Mouse (Mus musculus) spleen, postnatal 36 days (tissue): ENCODE measurements at regions not wholly inside any gene's neighbourhood (a gene's known extent, or its start where the extent isn't known, plus 50 kb on each side); places are given as distances from the start of the nearest gene placed in this dataset.
"Not testable (repeated sequence)": the region's sequence is repeated elsewhere in the genome, so short reads cannot be mapped to it uniquely, and the experiment has no call there.

Experiments
- DNase-seq, 2 experiments: peaks; one replicate each; pipeline ENCODE4 v3.0.0; 2022; ENCODE audit warnings: low spot score in 2 of 2, mixed read lengths in 1 of 2

DNA sequence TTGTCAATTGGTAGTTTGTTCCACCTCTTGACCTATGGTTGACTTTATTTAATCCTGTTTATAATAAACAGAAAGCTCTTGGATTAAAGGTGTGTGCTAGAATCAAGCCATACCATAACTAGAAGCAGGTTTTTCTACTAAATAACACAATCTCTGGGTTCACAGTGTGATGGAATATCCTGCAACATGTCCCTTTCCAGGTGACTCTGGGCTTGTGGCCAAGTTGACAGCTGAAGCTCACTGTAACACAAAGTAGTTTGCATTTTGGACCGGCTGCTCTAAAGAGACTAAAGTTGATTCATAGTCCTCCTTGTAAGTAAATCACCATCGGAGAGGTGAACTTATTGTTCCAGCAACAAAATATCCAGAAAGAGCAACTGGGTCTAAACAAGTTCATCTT is 149.3 kb upstream of the Kctd3 start:
- DNase-seq: no peak

DNA sequence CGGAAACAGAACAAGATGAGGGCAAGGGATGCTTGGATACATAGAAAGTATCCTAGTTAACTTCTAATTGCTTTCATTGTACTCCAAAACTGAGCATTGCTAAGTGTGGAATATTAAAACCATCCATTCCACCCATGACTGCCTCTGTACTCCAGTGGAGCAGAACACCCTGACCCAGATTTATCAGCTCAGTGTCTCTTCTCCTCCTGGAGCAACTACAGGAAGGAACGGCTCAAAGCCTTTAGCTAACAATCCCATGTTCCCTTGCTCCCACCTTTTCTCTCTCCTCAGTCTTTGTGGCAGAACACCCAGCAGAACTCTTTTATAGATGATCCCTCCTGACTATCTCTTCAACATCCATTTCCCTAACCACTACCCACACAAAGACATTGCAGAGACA is 146.7 kb upstream of the Kctd3 start:
- DNase-seq: no peak

DNA sequence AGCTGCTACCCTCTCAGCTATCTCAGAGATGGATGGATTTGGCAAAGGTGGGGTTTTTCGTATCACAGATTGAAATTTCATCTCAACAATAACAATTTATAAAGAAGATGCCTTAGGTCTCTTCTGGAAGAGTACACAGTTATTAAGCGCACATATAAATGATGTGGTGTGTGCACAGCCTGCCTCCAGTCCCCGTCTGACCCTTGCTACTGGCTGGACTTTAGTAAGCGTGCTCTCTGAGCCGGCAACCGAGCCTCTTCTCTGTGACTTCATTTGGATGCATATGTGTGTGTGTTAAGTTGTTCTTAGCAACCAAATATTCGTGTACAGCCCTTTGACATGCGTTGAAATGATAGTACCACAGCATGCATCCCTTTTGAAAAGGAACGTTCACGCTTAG is 145.5 kb upstream of the Kctd3 start:
- DNase-seq: no peak

DNA sequence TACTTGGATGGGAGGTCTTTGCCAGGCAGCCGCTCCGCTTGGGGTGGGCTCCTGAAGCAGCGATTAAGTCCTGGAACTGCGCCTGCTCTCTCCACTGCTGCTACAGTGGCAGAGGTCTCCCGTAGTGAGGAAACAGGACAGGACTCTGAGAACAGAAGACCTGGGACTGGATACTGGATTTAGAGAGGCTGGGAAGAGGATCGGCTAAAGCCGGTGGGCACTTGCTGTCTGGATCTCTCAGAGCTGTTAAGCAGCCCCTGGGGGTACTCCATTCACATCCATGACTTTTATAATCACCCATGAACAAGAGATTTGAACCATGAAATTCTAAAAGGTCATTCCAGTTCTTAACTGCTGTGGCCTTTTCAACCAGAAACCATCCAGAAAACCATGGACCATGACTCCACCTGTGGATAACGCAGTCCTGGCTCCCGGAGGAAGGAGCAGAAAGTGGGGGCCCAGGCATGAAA is 135.4 kb upstream of the Kctd3 start:
- DNase-seq: no peak

- DNase-seq: no peak
Observed at GRCm38 (mm10) chr1:189142551-189142950, 134.9 kb upstream of the Kctd3 start.

- no peak for DNase-seq
Observed at GRCm38 (mm10) chr1:189141694-189142093, 134.1 kb upstream of the Kctd3 start.

DNA sequence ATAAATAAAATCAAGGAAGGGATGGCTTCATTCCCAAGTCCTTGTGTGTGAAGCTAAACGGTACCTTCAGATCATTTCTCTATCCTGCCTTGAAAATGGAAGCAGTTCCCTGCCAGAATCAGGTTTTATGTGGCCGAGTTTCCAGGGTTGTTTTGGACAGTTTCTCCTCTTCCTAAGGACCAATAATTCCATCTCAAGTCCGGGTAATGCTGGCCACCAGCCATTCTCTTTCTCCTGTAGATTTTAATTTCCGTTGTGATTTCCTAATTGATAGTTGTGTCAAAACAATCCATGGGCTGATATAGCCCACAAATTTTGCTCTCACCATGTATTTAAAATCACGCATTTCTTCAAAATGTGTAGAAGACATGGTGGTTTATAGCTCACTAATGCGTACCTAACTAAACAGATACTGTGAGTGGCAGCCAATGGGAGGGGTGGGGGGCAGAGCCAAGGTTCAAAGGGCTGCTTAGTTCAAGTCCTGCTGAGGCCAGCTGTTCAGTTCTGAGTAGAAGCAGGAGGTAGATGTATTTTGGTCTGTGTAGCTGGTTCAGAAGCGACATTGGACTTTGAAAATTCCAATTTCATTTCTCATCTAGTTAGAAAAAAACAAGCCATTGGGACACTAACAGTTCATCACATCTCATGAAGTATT is 129.2 kb upstream of the Kctd3 start:
- no peak for DNase-seq

DNA sequence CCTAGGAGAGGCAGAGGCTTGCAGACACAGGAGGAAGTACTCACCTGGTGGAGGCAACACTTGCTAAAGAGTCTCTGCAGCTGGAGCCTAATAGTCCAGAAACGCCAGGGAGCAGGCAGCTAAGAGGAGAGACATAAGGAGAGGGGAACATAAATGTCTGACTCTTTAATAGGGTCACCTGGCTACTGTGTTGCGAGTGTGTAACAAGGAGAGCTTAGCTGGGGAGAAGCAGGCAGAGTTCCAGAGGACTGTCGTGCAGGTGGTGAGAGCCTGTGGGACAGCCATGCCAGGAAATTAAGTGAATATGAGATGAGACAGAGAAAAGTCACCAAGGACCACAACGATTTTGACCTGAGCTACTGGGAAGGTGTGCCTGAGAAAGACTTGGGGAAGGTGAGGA is 128.2 kb upstream of the Kctd3 start:
- DNase-seq: no peak

GRCm38 (mm10) chr1:189128706-189129105 is 121.1 kb upstream of the Kctd3 start:
- no peak for DNase-seq

DNA sequence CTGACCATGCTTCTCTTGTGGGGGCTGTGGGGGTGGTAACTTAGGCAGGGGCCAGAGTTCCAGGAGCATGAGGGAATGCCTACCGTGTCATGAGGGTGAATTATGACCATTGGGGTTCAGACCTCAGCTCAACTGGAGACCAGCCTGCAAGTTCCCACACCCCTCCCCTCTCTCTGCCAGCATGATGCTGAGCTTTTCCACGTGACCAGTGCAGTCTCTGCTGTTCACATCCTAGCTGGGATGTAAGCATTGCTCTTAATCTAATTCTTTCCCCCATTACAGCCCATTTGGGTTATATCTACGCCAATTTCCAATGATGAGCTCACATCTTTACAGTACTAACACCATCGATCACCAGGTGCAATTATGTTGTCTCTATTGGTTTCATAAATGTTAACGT is 120.6 kb upstream of the Kctd3 start:
- DNase-seq: not testable (repeated sequence)

GRCm38 (mm10) chr1:189127367-189127766 is 119.7 kb upstream of the Kctd3 start:
- no peak for DNase-seq

- DNase-seq: no peak
Observed at GRCm38 (mm10) chr1:189119941-189120735, 112.5 kb upstream of the Kctd3 start.

DNA sequence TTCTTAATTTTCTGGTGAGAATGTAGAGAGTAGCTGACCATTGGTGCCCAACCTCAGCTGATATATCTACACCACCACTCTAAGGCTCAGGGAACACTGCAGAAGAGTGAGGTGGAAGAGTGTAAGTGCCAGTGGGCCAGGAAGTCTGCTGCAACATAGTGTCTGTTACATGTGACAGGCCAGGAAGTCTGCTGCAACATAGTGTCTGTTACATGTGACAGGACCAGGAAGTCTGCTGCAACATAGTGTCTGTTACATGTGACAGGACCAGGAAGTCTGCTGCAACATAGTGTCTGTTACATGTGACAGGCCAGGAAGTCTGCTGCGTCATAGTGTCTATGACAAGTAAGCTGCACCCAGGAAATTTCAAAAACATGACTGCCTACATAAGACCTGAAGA is 111.4 kb upstream of the Kctd3 start:
- not testable (repeated sequence) for DNase-seq

DNA sequence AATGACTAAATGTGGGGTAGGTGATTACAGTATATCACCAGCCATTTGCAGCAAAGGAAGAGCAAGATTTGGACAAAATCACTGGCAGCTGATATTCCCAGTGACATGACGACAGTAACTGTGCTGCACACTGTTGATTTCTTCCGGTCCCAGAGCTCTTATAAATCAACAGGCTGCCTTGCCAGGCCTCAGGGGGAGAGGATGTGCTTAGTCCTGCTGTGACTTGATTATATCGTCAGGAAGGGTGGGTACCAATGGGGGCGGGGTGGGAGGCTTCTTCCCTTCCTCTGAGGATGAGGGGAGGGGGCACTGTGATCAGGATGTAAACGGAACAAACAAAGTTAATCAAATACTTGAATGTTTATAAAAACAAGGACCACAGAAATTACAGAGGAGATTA is 110.9 kb upstream of the Kctd3 start:
- no peak for DNase-seq

- no peak for DNase-seq
Observed at GRCm38 (mm10) chr1:189115914-189116313, 108.3 kb upstream of the Kctd3 start.

- no peak for DNase-seq
Observed at GRCm38 (mm10) chr1:189115279-189115678, 107.6 kb upstream of the Kctd3 start.

DNA sequence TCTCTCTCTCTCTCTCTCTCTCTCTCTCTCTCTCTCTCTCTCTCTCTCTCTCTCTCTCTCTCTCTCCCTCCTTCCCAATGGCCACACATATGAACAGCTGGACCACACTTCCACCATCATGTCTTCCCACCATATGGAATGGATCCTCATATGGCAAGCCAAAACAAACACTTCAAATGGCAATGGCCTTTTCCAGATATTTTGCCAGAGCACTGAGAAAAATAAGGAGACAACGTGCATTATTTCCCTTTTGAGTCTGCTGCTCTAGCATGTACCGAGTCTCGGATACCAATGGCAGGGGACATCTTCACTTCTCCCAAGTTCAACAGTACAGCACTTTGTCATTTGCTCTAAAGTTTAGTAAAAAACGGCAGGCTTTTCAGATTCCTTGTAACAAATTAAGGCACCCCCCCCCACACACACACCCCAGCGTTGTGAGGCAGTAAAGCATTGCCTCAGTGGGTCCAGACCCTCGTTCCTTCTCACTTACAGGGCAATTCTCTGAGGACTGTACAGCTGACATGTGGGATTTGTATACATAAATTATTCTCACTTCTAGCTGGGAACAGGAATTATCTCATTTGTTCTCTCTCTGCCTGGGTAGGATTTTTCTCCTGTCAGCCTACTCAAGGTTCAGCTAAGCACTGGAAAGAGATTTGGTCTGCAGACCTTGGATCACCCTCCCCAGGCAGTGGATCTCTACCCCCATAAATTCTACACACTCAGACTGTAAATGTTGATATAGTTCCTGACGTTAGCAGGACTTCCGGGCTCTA is 100.8 kb upstream of the Kctd3 start:
- no peak for DNase-seq

DNA sequence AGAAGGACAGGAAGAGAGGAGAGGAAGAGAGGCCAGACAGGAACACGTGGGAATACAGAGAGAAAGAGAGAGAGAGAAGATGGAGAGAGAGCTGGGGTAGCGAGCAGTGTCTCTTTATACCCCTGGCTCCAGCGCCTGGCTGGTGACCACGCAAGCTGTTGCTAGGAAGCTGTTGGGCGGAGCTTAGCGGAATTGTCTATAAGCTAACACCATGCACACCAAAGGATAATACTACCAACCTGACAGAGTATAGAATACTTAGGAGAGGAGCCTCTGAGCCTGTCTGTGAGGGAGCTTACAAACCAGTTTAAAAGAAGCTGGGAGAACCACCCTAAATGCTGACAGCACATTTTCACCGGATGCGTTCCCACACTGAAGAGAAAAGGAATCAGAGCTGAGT is 100.2 kb upstream of the Kctd3 start:
- DNase-seq: no peak

- no peak for DNase-seq
Observed at GRCm38 (mm10) chr1:189107156-189107555, 99.5 kb upstream of the Kctd3 start.

- no peak for DNase-seq
Observed at GRCm38 (mm10) chr1:189105276-189105675, 97.6 kb upstream of the Kctd3 start.

DNA sequence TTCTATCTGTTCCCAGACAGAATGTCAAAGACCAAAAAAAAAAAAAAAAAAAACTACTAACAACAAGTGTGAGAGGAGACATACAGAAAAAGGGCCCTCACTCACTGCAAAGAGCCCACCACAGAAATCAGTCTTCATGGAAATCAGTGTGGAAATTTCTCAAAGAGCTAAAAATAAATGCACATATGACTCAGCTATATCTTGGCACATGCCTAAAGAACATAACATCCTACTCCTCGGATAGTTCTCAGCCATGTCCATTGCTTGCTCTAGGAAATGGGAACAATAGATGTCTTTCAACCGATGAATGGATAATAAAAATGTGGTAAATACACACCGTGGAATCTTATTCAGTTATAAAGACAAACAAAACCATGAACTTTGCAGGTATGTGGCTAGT is 95.1 kb upstream of the Kctd3 start:
- DNase-seq: no peak

GRCm38 (mm10) chr1:189099121-189099520 is 91.5 kb upstream of the Kctd3 start:
- no peak for DNase-seq

GRCm38 (mm10) chr1:189092819-189093218 is 85.2 kb upstream of the Kctd3 start:
- no peak for DNase-seq
